Mouse (Mus musculus): ENCODE results near the gene Mthfsd.

DNA sequence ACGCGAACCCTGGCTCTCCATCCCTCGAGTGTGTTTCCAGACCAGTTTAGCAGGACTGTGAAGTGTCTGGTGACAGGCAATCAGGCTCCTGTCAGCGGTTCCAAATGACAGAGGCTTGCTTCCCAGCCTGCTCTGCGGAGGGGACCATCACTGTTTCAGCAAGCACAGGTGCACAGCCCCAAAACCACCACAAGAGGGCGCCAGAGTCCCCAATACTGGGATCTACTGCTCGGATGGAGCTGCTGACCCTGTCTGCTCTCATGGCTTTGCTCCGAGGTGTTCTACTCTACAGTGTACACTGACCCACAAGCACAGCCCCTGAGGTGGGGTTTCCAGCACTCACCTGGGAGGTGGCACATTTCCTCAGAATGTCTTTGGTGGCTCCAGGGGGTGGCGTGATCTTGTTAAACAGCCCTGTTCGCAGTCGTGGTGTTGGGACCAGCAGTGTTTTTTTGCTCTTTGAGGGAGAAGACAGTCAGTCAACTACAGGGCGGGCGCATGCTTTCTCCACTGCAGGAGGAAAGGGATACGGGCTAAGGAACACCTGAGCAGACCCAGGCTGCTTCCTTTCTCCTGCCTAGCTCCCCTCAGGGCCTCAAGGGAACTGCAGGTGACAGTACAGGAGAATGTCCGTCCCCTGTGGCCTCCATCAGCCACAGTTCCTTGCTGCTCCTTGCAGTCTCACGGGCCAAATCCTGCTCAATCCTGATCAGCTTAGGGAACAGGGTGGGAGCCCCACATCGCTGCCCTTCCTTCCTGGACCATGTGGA is 4.0 kb downstream of the Mthfsd start:
- TF ChIP-seq CTCF (IDR thresholded peaks at IDR 0.05; ENCODE audit: low read depth, low read length), result peak; percentile 95
- TF ChIP-seq POLR2A (IDR thresholded peaks at IDR 0.05; ENCODE audit: extremely low read depth, insufficient read depth, low read length), result no peak

Measured in liver, adult 2 months (tissue).